Mouse (Mus musculus) CH12.LX (cell line): ENCODE results near the gene Ndufaf1. TPM values are rescaled to one million over a fixed set of nuclear protein-coding genes. Genes with fewer than 3 reads are reported as not detected.
A peak's percentile ranks its signal among the peaks of the same experiment; 100 is the strongest.

Source experiments
- DNase-seq: peaks from one replicate; pipeline ENCODE4 v3.0.0-alpha.2; 2013; ENCODE audit errors: extremely low read depth
- H3K27ac ChIP-seq: 2 replicates; pipeline ENCODE4 v1.5.1; 2012; ENCODE audit warnings: low read depth, mild to moderate bottlenecking, control low read depth, moderate library complexity; ENCODE audit not compliant: insufficient read depth
- H3K27me3 ChIP-seq: replicated peaks from 2 replicates; pipeline ENCODE3; 2012; ENCODE audit warnings: inconsistent platforms
- H3K36me3 ChIP-seq, 2 experiments: replicated peaks in 1 of 2; 2 replicates each; pipeline versions ENCODE3 to v1.6.1; 2012; ENCODE audit warnings: inconsistent platforms in 1 of 2, low read length in 1 of 2, mild to moderate bottlenecking in 1 of 2, mixed read lengths in 1 of 2, moderate library complexity in 1 of 2; ENCODE audit not compliant: control insufficient read depth in 1 of 2, insufficient read depth in 1 of 2
- H3K4me1 ChIP-seq, 2 experiments: 2 replicates each; pipeline ENCODE4 v1.6.1; 2012; ENCODE audit warnings: inconsistent platforms in 1 of 2, moderate library complexity in 1 of 2; ENCODE audit not compliant: insufficient read depth in 2 of 2, control insufficient read depth in 1 of 2
- H3K4me2 ChIP-seq: 2 replicates; pipeline ENCODE4 v1.6.1; 2012; ENCODE audit warnings: low read depth, mild to moderate bottlenecking, control low read depth; ENCODE audit not compliant: poor library complexity, insufficient read depth, severe bottlenecking
- H3K4me3 ChIP-seq, 3 experiments: fragments of 150-350 bp in 1 of 3; sonication (generic) in 1 of 3; replicated peaks in 1 of 3; 2 replicates each; pipeline versions ENCODE3 to v1.5.1; 2011 to 2012; ENCODE audit warnings: low read depth in 2 of 3, low read length in 2 of 3, mild to moderate bottlenecking in 2 of 3, moderate library complexity in 2 of 3, control low read depth in 1 of 3, improper control_type of control experiment in 1 of 3, inconsistent platforms in 1 of 3, mixed read lengths in 1 of 3; ENCODE audit not compliant: poor library complexity in 1 of 3
- H3K79me2 ChIP-seq: replicated peaks from 2 replicates; pipeline ENCODE4 v1.6.1; 2012; ENCODE audit warnings: mild to moderate bottlenecking, moderate library complexity; ENCODE audit not compliant: control insufficient read depth, poor library complexity, insufficient read depth, severe bottlenecking; ENCODE audit errors: extremely low read depth
- H3K9ac ChIP-seq: 2 replicates; pipeline ENCODE4 v1.6.1; 2012; ENCODE audit warnings: low read depth, mild to moderate bottlenecking, control low read depth, moderate library complexity; ENCODE audit not compliant: insufficient read depth
- H3K9me3 ChIP-seq: replicated peaks from 2 replicates; pipeline ENCODE3; 2012; ENCODE audit warnings: low read length, inconsistent platforms, mixed read lengths
- BHLHE40 ChIP-seq: IDR thresholded peaks from 2 replicates; pipeline ENCODE4 v1.6.1; 2011; ENCODE audit warnings: mild to moderate bottlenecking, low read depth, low read length, improper control_type of control experiment
- CHD2 ChIP-seq: IDR thresholded peaks from 2 replicates; pipeline ENCODE4 v1.6.1; 2011; ENCODE audit warnings: low read length, improper control_type of control experiment
- CTCF ChIP-seq, 2 experiments: IDR thresholded peaks in 1 of 2; conservative IDR thresholded peaks in 1 of 2; 2 replicates each; pipeline ENCODE4 v1.5.1; 2011 to 2012; ENCODE audit warnings: low read depth in 2 of 2, low read length in 2 of 2, improper control_type of control experiment in 1 of 2, inconsistent platforms in 1 of 2, mild to moderate bottlenecking in 1 of 2, moderate library complexity in 1 of 2
- E2F4 ChIP-seq: IDR thresholded peaks from 2 replicates; pipeline ENCODE4 v1.6.1; 2011; ENCODE audit warnings: low read depth, low read length, improper control_type of control experiment; ENCODE audit not compliant: insufficient replicate concordance
- JUND ChIP-seq: conservative IDR thresholded peaks from 2 replicates; pipeline ENCODE4 v1.6.1; 2011; ENCODE audit warnings: low read depth, low read length, improper control_type of control experiment
- MAFK ChIP-seq: IDR thresholded peaks from 2 replicates; pipeline ENCODE4 v1.6.1; 2011; ENCODE audit warnings: low read length, improper control_type of control experiment; ENCODE audit not compliant: insufficient replicate concordance
- MEF2A ChIP-seq: IDR thresholded peaks from 2 replicates; pipeline ENCODE4 v1.6.1; 2014; ENCODE audit warnings: low read depth, mild to moderate bottlenecking, inconsistent platforms, low read length, improper control_type of control experiment, borderline replicate concordance
- MXI1 ChIP-seq: IDR thresholded peaks from 2 replicates; pipeline ENCODE4 v1.6.1; 2011; ENCODE audit warnings: mild to moderate bottlenecking, low read depth, low read length, improper control_type of control experiment
- MYC ChIP-seq: IDR thresholded peaks from 2 replicates; pipeline ENCODE4 v1.6.1; 2011; ENCODE audit warnings: low read depth, mild to moderate bottlenecking, improper control_type of control experiment, low read length
- NELFE ChIP-seq: IDR thresholded peaks from 2 replicates; pipeline ENCODE4 v1.6.1; 2011; ENCODE audit warnings: low read depth, low read length, improper control_type of control experiment
- POLR2AphosphoS2 ChIP-seq: IDR thresholded peaks from 2 replicates; pipeline ENCODE4 v1.6.1; 2011; ENCODE audit warnings: low read depth, low read length, improper control_type of control experiment
- RCOR1 ChIP-seq: conservative IDR thresholded peaks from 2 replicates; pipeline ENCODE4 v1.6.1; 2012; ENCODE audit warnings: low read depth, mild to moderate bottlenecking, inconsistent platforms, low read length, improper control_type of control experiment
- TBP ChIP-seq: conservative IDR thresholded peaks from 2 replicates; pipeline ENCODE4 v1.6.1; 2011; ENCODE audit warnings: low read depth, low read length, improper control_type of control experiment
- USF2 ChIP-seq: conservative IDR thresholded peaks from 2 replicates; pipeline ENCODE4 v1.6.1; 2011; ENCODE audit warnings: low read depth, low read length, improper control_type of control experiment
- ZC3H11A ChIP-seq: IDR thresholded peaks from 2 replicates; pipeline ENCODE4 v1.6.1; 2012; ENCODE audit warnings: low read depth, mild to moderate bottlenecking, inconsistent platforms, low read length, improper control_type of control experiment
- ZKSCAN1 ChIP-seq: IDR thresholded peaks from 2 replicates; pipeline ENCODE4 v1.6.1; 2012; ENCODE audit warnings: low read depth, inconsistent platforms, low read length, improper control_type of control experiment, borderline replicate concordance
- ZMIZ1 ChIP-seq: IDR thresholded peaks from 2 replicates; pipeline ENCODE4 v1.6.1; 2012; ENCODE audit warnings: low read depth, mild to moderate bottlenecking, inconsistent platforms, low read length, improper control_type of control experiment
- ZNF384 ChIP-seq: IDR thresholded peaks from 2 replicates; pipeline ENCODE4 v1.6.1; 2012; ENCODE audit warnings: low read depth, low read length, improper control_type of control experiment, inconsistent platforms
- dilution Hi-C: fragments of 300-500 bp; cut with MboI; formaldehyde crosslinking; loops from 2 replicates; pipeline ENCODE4 v1.14.3; 2020; ENCODE audit warnings: low sequenced_read_pairs; ENCODE audit not compliant: extremely low pct_unique_long_range_greater_than_20kb, extremely low pct_ligation_motif_present
- in situ Hi-C: fragments of 300-500 bp; cut with MboI; formaldehyde crosslinking; loops from 3 replicates; pipeline ENCODE4 v1.14.3; 2019; ENCODE audit warnings: low sequenced_read_pairs, low pct_ligation_motif_present, low pct_unique_long_range_greater_than_20kb, mixed read lengths
- polyA plus RNA-seq: library from polyadenylated mRNA; unstranded; fragments of >175 nt; gene quantifications from 2 replicates; pipeline ENCODE4 v1.2.1, GENCODE M21; 2012; ENCODE audit warnings: low read depth; ENCODE audit not compliant: insufficient read length
- total RNA-seq, 2 experiments: library from RNA; depleted of rRNA; stranded (reverse); fragments of 300-350 nt in 1 of 2; fragments of >200 nt in 1 of 2; gene quantifications; 2 replicates each; pipeline ENCODE4 v1.2.3; 2012 to 2014

Ndufaf1 gene
- total and polyA plus RNA-seq, 3 experiments, result 25.1 to 53.6 (median 35.6) TPM

DNA sequence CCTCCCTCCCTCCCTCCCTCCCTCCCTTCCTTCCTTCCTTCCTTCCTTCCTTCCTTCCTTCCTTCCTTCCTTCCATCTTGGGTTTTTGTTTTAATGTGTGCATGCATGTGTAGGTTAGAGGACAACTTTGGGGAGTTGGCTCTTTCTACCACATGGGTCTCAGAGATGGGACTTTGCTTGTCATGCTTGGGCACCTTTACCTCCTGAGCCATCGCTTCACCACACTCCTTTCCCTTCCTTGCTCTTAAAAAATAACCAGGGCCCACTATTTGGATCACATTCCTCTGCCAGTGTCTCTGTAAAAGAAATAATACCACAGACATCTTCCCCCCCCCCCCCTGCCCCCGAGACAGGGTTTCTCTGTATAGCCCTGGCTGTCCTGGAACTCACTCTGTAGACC lies 21.1 kb upstream of the Ndufaf1 start:
- Histone ChIP-seq H3K9ac (no peak overlapping the region), H3K79me2 (peaks cover 19% of the 10 kb centered on the region; the same call in 1 of the 2 replicates), H3K4me3 (no peak overlapping the region), H3K27me3 (no peaks in the 10 kb centered on the region)
- in situ Hi-C loops, result no loop called here
- no peak for DNase-seq
- TF ChIP-seq BHLHE40 (no peak), RCOR1 (no peak), MEF2A (no peak), CTCF (conservative IDR thresholded peaks at IDR 0.05 in 1 of 2, IDR thresholded peaks at IDR 0.05 in 1 of 2; ENCODE audit: low read depth in 2 of 2, low read length in 2 of 2) (no peak), ZKSCAN1 (no peak), NELFE (no peak), JUND (no peak), MYC (no peak), TBP (no peak), ZC3H11A (no peak), E2F4 (no peak), MXI1 (no peak), MAFK (no peak), ZMIZ1 (no peak), POLR2AphosphoS2 (no peak), CHD2 (no peak), ZNF384 (no peak), USF2 (no peak)
- TF ChIP-seq, all 38 proteins: peak for 0
- dilution Hi-C loops, result no loop called here
- no peak overlapping the region for H3K4me2 ChIP-seq
- H3K4me1 ChIP-seq, result peaks cover 0 to 43% of the 10 kb centered on the region in 2 experiments; a peak in 2 of 4 replicates
- H3K9me3 ChIP-seq, result peaks cover 5% of the 10 kb centered on the region
- no peak overlapping the region for H3K27ac ChIP-seq
- H3K36me3 ChIP-seq, result peaks cover 0 to 49% of the 10 kb centered on the region in 2 experiments

DNA sequence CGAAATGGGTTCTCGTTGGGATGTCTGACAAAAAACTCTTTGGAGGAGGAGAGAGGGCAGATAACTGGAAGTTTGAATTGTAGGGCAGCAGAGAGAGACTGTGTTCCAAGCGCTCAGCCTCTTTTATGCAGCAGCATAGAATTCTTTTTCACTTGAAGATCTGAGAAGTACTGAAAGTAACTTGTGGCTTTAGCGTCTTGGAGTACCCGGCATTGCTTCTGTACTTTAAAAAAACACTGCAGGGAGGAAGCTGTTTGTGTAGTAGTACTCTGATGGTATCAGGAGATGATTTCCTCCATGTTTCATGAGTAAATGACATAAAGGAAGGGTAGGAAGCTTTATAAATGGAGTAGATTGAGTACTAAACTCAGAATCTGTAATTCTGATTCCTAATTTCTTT lies 13.2 kb upstream of the Ndufaf1 start:
- dilution Hi-C loops (no loop called here), in situ Hi-C loops (no loop called here)
- peaks cover 31% of the 10 kb centered on the region for H3K79me2 ChIP-seq
- H3K9ac ChIP-seq, result peak overlapping the region; percentile 91
- peak overlapping the region; percentile 86 for H3K4me2 ChIP-seq
- H3K36me3 ChIP-seq, result peaks cover 0 to 20% of the 10 kb centered on the region in 2 experiments
- H3K27me3 ChIP-seq, result peaks cover 8% of the 10 kb centered on the region
- peak overlapping the region; percentile 75 to 95 (median 87) for H3K4me3 ChIP-seq
- H3K27ac ChIP-seq, result no peak overlapping the region
- TF ChIP-seq RCOR1, result no peak
- 0 out of 2 replicates have a peak, but pooled peaks have one; percentile 18 for TF ChIP-seq ZNF384
- H3K9me3 ChIP-seq, result no peaks in the 10 kb centered on the region
- peaks cover 0 to 21% of the 10 kb centered on the region in 2 experiments; a peak in 1 of 4 replicates for H3K4me1 ChIP-seq
- DNase-seq, result peak; percentile 8
